16 mouse cellular contexts compared by ENCODE assay signal in genomic region chr1:38293671-38294335, GRCm38 (mm10).
A peak's percentile ranks its signal among the peaks of the same experiment; 100 is the strongest.
DNase-seq lines count a peak whose midpoint lies in the region.
"Had no signal": no experiment of that assay in that cellular context is flagged by ENCODE, and none has a peak within 500 bp of the region (broad histone marks: within the 10 kb centered on the region; RNA-seq: fewer than 3 reads in every experiment).

No protein-coding gene starts in this region.

- peak; percentile 60 to 72 for DNase-seq in cerebellum, postnatal 10 days
- no peak for DNase-seq in cerebellum, postnatal 36 days
- peak; percentile 83 for DNase-seq in heart, adult 11 months
- DNase-seq in heart, postnatal 25 days (ENCODE audit: low spot score): no peak
- peak; percentile 37 for DNase-seq in left cerebral cortex, postnatal 4 days
- DNase-seq in left cerebral cortex, postnatal 10 days (ENCODE audit: extremely low spot score in 1 of 2, low spot score in 2 of 2): no peak
- peak; percentile 13 for DNase-seq in urinary bladder, adult 2 months (ENCODE audit: low spot score)
- no peak for DNase-seq in urinary bladder, adult 18-20 months (ENCODE audit: low spot score in 2 of 2)
- DNase-seq: adrenal gland, adult 8-10 months; adrenal gland, postnatal 14 days; adrenal gland, postnatal 36 days; B cell, adult 2 months; cerebellum, adult 11-12 months; cerebellum, adult 8-10 months; cerebellum, adult 9-11 months; forebrain, postnatal 0 days had no signal

- intact Hi-C loops in heart, postnatal 25 days (cut with DNase I): no loop called here
- intact Hi-C loops in left cerebral cortex, postnatal 4 days (cut with DNase I): no loop called here
- intact Hi-C loops in left cerebral cortex, postnatal 10 days (cut with DNase I): no loop called here

Comparison
In these comparisons a context has a peak if more than half of its experiments do, and no peak if none do; other contexts are left out.
1. DNase-seq: peak in cerebellum, postnatal 10 days (2 of 2), heart, adult 11 months (single experiment), left cerebral cortex, postnatal 4 days (single experiment) and urinary bladder, adult 2 months (single experiment); none in cerebellum, postnatal 36 days (0 of 2), heart, postnatal 25 days (single experiment), left cerebral cortex, postnatal 10 days (0 of 2) and urinary bladder, adult 18-20 months (0 of 2).